ENCODE assay signal across 11 mouse cellular contexts in genomic region chr1:72746382-72746781, GRCm38 (mm10). TPM values are rescaled to one million over a fixed set of nuclear protein-coding genes. Genes with fewer than 3 reads are reported as not detected.
A peak's percentile ranks its signal among the peaks of the same experiment; 100 is the strongest.
DNase-seq lines count a peak whose midpoint lies in the region; ATAC-seq and TF ChIP-seq lines count a peak whose summit lies in the region.
"Had no signal": no experiment of that assay in that cellular context is flagged by ENCODE, and none has a peak within 500 bp of the region (broad histone marks: within the 10 kb centered on the region; RNA-seq: fewer than 3 reads in every experiment).

No protein-coding gene starts in this region.

- no peak overlapping the region for H3K4me3 ChIP-seq in gastrocnemius, adult 2 months
- no peak overlapping the region for H3K4me3 ChIP-seq in kidney, embryonic 15.5 days (replicated peaks)
- no peak overlapping the region for H3K4me3 ChIP-seq in limb, embryonic 15.5 days

- no peak overlapping the region for H3K27ac ChIP-seq in gastrocnemius, adult 2 months
- H3K27ac ChIP-seq in kidney, embryonic 15.5 days, result no peak overlapping the region; the same call in 1 of the 2 replicates
- H3K27ac ChIP-seq in limb, embryonic 15.5 days, result peak overlapping the region; percentile 30; the same call in 1 of the 2 replicates

- DNase-seq in gastrocnemius, postnatal 14 days, result peak; percentile 18
- DNase-seq in gastrocnemius, adult 2 months, result no peak
- DNase-seq in cerebellum, adult 8-10 months, result peak; percentile 69
- no peak for DNase-seq in yolk sac, embryonic 10.5 days (ENCODE audit: low spot score)
- no peak for DNase-seq in heart, adult 9 months (ENCODE audit: low spot score in 2 of 2)
- DNase-seq: heart, adult 18-20 months had no signal

- intact Hi-C loops in gastrocnemius, postnatal 14 days (cut with DNase I; ENCODE audit: low total_unique reads), result no loop called here
- intact Hi-C loops in gastrocnemius, adult 2 months (cut with DNase I), result no loop called here

- WGBS in kidney, embryonic 15.5 days, result 62% methylated on average over 7 of the region's 7 CpGs
- 49% methylated on average over 7 of the region's 7 CpGs for WGBS in limb, embryonic 15.5 days

- ATAC-seq in kidney, embryonic 15.5 days (replicated peaks; ENCODE audit: low FRiP score), result 0 out of 2 replicates have a peak, but pooled peaks have one; percentile 33
- ATAC-seq in limb, embryonic 15.5 days (ENCODE audit: insufficient number of reproducible peaks, low FRiP score, low TSS enrichment, low read depth), result no peak
- no peak for ATAC-seq in activated CD4-positive, CD25-positive, alpha-beta regulatory T cell, adult 4 months

- TF ChIP-seq CTCF in gastrocnemius, adult 2 months (IDR thresholded peaks at IDR 0.05), result no peak

- no peaks in the 10 kb centered on the region for H3K27me3 ChIP-seq in kidney, embryonic 15.5 days
- no peaks in the 10 kb centered on the region for H3K27me3 ChIP-seq in limb, embryonic 15.5 days

- 0 out of 2 replicates have a peak, but pooled peaks cover 2% of the 10 kb centered on the region for H3K4me1 ChIP-seq in kidney, embryonic 15.5 days
- H3K4me1 ChIP-seq in limb, embryonic 15.5 days, result peaks cover 19% of the 10 kb centered on the region

- H3K9me3 ChIP-seq in kidney, embryonic 15.5 days (replicated peaks), result no peaks in the 10 kb centered on the region
- H3K9me3 ChIP-seq in limb, embryonic 15.5 days, result no peaks in the 10 kb centered on the region

- H3K4me2 ChIP-seq in kidney, embryonic 15.5 days, result no peak overlapping the region
- no peak overlapping the region for H3K4me2 ChIP-seq in limb, embryonic 15.5 days

- H3K9ac ChIP-seq in kidney, embryonic 15.5 days, result no peak overlapping the region
- no peak overlapping the region for H3K9ac ChIP-seq in limb, embryonic 15.5 days

- H3K36me3 ChIP-seq in kidney, embryonic 15.5 days, result no peaks in the 10 kb centered on the region
- no peaks in the 10 kb centered on the region for H3K36me3 ChIP-seq in limb, embryonic 15.5 days

RNA-seq across cellular contexts. Expression of gene Rpl37a, which starts 35.3 kb away (rescaled TPM):
- total RNA-seq in gastrocnemius, postnatal 14 days (2021), result 100 to 1,000 TPM; 731 to 785 TPM
- 100 to 1,000 TPM; 527 to 602 TPM for total RNA-seq in gastrocnemius, adult 2 months (2021)
- polyA plus RNA-seq in kidney, embryonic 15.5 days (2015; fragmentation: Nextera tagmentation; extraction: Ambion mirVana), result 1,899 and 2,168 TPM in 2 replicates
- polyA plus RNA-seq in limb, embryonic 15.5 days (2015; fragmentation: Nextera tagmentation; extraction: Ambion mirVana), result 1,437 and 1,953 TPM in 2 replicates
- polyA plus RNA-seq in activated CD4-positive, CD25-positive, alpha-beta regulatory T cell, adult 4 months (2017; shearing (Covaris generic)), result 1,000 to 10,000 TPM; 2,620 to 2,910 TPM

RNA-seq across cellular contexts. Expression of gene Ankar, which starts 46.0 kb away (rescaled TPM):
- total RNA-seq in gastrocnemius, postnatal 14 days (2021), result not detected
- total RNA-seq in gastrocnemius, adult 2 months (2021), result not detected
- not detected in 2 replicates for polyA plus RNA-seq in kidney, embryonic 15.5 days (2015; fragmentation: Nextera tagmentation; extraction: Ambion mirVana)
- not detected in 2 replicates for polyA plus RNA-seq in limb, embryonic 15.5 days (2015; fragmentation: Nextera tagmentation; extraction: Ambion mirVana)
- polyA plus RNA-seq in activated CD4-positive, CD25-positive, alpha-beta regulatory T cell, adult 4 months (2017; shearing (Covaris generic)), result not detected
- total RNA-seq: heart, adult 18-20 months had no signal
- polyA plus RNA-seq: C2C12; liver, embryonic 16.5 days had no signal

Comparison
In these comparisons a context has a peak if more than half of its experiments do, and no peak if none do; other contexts are left out.
1. DNase-seq: peak in gastrocnemius, postnatal 14 days (single experiment) and cerebellum, adult 8-10 months (single experiment); none in gastrocnemius, adult 2 months (single experiment), yolk sac, embryonic 10.5 days (single experiment) and heart, adult 9 months (0 of 2).